Mouse (Mus musculus) lung, postnatal 4 days (tissue): Measurements from ENCODE around the gene Kcnh6.

Source experiments
- DNase-seq, 2 experiments: peaks; one replicate each; pipeline ENCODE4 v3.0.0; 2021

Gene Kcnh6

DNA sequence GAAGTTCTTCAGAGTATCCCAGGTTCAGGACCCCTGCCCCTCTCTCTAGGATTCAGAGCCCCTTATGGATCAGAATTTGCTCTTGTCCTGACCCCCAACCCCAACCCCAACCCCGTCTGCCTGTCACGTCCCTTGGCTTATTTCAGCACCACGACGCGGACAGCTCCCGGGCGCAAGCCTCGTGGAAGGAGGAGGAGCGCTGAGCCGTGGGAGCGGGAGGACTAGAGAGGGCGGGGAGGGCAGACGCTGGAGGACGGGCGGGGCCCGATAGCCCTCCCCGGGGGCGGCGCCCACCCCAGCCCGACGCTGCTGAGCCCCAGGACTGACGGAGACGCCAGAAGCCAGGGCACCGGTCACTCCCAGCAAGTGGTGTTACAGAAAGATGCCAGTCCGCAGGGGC lies at the start of gene Kcnh6:
Gene Kcnh6, plus strand, starts transcription at position 304 of the 400 bp plus-strand sequence.
- peak; percentile 81 to 83 for DNase-seq

DNA sequence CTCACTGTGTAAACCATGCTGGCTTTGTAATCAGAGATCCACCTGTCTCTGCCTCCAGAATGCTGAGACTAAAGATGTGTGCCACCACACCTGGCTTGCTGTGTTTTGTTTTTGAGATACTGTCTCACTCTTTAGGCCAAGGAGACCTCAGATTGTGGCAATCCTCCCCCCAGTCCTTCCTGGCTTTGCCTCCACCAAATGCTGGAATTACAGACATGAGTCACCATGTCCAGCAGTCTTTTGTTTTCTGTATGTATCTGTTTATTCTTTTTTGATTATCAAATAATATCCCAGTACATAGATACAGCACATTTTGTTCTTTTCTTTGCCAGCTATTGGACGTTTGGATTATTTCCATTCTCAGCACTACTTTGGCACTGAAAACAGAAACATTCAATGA lies 49.4 kb upstream of the Kcnh6 start:
- DNase-seq = no peak

DNA sequence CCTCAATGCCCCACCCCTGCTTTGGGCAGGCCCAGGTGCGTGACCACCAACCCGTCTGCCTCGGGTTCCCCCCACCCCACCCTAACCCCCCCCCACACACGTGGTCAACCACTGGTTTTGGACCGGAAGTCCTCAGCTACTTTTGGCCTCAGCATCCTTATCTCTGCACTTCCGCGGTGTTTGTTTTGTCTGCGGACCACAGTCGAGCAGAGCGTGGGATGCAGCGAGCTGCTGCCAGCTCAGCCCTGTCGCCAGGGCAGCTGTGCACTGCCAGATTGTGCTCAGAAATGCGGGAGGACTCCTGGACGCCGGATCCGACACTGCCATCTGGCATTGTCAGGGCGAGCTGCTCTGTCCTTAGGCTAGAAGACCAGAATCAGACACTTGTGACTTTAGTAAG lies 48.6 kb upstream of the Kcnh6 start:
- DNase-seq = peak; percentile 50 to 80

DNA sequence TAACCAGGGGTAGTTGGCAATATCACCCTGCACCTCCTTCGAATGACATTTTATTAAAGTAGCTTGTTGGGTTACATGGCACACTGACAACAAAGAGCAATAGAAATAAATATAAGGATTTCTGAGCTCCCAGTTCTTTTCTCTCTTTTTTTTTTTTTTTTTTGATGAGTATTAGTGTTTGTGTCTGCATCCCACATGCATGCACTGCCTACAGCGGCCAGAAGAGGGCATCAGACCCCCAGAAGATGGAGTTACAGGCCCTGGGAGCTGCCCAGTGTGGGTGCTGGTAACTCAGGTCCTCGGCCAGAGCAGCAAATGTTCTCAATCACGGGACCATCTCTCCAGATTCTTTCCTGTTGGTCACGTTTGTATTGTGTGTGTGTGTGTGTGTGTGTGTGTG lies 43.2 kb upstream of the Kcnh6 start:
- no peak for DNase-seq

DNA sequence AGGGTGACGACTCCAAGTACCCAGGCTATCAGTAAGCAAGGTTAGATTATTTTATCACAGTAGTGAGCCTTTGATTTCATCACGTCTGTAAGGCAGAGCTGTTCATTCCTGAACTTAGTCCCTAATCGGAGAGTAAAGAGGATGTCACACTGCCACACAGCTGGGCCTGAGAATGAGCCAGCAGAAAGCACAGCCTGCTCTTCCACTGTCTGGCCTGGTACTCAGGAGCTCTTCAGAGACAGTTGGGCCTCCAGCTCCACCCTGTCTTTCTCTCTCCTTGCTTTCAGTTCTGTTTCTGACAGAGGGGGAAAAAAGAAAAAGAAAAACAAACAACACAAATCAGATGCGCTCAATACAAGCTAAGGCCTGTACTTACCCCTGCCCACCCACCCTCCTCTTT lies 41.6 kb upstream of the Kcnh6 start:
- no peak for DNase-seq

DNA sequence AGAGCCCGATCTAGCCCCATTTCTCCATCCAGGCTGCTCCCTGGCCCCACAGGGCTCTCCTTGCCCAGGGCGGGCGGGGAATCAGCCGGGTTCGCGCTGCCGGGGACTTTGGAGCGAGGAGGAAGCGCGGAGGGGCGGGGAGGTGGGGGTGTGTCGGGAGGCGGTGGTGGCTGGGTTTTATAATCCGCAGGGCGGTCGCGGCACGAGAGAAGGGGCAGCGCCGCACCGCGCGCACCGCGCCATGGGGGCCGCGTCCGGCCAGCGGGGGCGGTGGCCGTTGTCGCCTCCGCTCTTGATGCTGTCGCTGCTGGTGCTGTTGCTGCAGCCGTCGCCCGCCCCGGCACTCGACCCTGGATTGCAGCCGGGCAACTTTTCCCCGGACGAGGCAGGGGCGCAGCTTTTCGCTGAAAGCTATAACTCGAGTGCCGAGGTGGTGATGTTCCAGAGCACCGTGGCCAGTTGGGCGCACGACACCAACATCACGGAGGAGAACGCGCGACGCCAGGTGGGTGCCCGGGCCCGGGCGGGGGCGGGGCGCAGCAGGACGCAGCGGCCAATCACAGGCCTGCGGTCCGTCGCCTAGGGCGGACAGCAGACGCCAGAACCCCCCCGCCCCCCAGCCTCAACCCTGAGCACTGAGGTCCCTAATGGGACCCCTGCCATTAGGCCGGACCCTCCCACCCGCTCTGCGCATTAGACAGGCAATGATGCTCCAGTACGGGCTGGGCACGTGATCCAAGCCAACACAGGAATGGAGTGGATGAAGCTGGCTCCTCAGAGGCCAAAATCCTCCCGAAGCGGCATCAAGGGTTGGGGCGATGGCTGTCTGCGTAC lies 40.0 kb upstream of the Kcnh6 start, which contains the start of gene Ace:
Gene Ace, plus strand, starts transcription at position 205 of the 834 bp plus-strand sequence.
- DNase-seq = peak; percentile 65 to 70

DNA sequence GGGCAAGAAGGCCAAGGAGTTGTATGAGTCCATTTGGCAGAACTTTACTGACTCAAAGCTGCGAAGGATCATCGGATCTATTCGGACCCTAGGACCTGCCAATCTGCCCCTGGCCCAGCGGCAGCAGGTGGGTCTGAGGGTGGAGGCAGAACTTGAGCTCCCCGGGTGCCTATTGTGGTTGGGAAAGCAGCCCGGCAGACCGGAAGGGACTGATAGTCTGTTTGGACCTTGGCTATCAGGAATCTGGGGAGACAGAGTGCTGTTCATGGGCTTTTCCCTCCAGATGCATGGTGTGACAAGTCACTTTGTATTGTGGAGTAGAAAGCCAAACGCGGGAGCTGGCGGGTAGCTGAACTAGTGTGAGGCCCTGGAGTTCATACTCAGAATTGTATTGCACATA lies 39.0 kb upstream of the Kcnh6 start:
- DNase-seq = peak in 1 of 2 experiments; percentile 31

DNA sequence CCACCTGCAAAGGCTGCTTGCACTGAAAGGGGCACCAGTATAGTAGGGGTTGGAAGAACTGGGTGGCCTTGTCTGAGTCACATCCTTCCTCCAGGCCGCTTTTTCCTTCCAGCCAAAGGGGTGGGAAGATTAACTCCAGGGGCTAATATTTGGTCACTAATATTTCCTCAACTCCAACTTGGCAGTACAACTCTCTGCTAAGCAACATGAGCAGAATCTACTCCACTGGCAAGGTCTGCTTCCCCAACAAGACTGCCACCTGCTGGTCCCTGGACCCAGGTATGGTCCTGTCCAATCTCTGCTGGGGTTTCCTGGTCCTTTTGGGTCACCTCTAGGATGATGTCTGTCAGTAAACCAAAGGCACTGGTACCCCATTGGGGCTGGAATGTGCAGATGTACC lies 38.4 kb upstream of the Kcnh6 start:
- peak; percentile 69 to 77 for DNase-seq

DNA sequence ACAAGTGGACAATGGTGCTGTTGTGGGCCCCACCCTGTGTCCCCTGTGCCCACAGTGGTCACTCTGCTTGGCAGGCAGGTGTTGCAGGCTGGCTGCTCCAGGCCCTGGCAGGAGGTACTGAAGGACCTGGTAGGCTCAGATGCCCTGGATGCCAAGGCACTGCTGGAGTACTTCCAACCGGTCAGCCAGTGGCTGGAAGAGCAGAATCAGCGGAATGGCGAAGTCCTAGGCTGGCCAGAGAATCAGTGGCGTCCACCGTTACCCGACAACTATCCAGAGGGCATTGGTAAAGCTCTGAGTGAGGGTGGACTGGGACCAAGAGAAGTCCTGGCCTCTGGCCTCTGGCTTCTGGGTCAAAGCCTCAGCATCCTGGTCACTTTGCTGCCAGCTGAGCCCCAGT lies 33.3 kb upstream of the Kcnh6 start:
- no peak for DNase-seq

DNA sequence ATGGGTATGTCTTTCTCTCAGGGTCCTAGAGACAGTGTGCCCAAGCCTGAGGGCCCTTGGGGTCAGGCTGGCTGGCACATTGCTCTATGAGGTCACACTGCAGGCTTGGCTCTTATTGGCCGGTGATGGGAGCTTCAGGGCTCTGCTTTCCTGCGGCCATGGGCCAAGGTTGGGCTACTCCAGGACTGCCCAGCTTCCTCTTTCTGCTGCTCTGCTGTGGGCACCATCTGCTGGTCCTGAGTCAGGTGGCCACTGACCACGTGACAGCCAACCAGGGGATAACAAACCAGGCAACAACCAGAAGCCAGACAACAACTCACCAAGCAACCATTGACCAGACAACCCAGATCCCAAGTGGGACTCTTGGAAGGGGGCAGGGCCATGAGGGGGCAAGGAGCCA lies 32.9 kb upstream of the Kcnh6 start:
- DNase-seq = no peak

DNA sequence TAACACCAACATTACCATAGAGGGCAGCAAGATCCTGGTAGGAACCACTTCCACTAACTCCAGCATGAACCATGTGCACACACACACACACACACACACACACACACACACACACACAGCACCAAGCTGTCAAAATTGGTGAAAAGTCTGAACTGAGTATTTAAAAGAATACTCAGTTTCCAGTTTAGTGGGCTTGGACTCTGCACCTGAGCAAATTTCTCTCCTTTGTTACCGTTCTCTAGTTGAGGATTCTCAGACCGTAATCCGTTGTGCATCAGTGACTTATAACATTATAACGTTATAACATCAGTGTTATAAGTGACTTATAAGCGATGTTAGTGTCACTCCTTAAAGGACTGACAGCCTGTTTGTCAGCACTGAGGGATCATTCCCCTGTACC lies 32.3 kb upstream of the Kcnh6 start:
- DNase-seq = no peak

DNA sequence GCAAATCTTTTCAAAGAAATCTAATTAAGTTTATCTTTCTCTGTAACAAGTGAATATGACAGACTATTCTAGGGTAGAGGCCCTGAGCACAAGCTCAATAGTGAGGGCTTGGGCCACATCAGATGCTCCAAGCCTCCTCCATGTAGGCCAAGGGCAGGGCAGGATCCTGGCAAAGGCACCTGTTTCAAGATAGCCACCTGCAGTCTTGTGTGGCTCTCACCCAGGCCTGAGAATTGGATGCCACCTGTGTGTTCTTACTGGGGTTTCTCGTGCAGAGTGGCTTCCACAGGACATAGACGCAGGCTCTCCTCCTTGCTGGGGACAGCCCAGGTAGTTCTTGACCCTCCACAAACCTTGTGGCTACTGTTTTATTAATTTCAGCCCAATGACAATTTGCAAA lies 29.7 kb upstream of the Kcnh6 start:
- no peak for DNase-seq

DNA sequence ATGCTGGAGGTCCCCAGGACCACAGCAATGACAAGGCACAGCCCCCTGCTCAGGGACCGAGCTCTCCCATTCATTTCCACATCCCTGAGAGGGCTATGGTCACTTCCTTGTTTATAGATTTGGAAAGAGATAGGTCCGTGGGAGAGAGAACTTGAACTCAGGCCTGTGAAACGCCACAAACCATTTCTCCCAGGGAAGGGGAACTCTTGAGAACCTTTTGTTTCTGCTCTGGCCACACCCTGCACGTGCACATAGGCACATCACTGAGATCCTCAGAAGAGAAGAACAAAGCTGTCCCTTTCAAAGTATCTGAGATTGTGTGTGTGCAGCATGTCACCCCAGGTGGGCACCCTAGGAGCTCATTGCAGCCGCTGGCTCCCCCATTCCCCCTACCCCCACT lies 29.3 kb upstream of the Kcnh6 start:
- DNase-seq = no peak

DNA sequence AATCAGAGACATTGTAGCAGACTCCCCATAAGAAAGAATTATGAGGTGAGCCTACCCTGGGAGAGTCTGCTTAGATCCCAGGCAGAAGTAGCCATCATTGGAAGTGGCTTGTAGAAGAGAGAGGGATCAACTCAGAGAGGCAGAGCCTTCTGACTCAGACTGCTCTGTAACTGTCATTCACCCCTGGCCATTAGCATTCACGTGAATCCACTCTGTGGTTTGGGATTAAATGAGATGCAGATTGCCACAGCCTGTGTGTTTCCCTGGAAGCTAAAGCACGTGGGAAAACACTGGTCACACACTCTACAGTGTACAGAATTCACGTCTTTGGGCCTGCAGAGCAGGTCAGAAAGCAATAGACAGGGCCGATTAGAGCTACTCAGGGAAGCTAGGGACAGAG lies 23.5 kb upstream of the Kcnh6 start:
- no peak for DNase-seq

DNA sequence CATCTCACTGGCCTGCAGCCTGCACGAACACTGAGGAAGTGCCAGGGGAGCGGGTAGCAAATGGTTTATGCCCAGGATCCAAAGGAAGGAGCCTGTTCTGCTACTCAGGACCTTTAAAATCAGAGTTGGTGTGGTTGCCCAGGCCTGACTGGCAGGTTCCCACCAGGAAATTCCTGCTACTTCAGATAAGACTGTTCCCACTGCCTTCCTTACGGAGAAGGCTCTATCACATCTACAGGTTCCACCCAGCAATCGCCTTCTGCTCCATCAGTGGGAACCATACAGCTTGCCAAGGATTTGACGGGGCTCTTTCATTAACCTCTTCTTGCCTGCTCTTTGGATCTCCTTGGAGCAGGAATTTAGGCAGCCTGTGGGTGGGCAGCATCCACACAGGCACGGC lies 20.5 kb upstream of the Kcnh6 start:
- peak; percentile 66 to 78 for DNase-seq

DNA sequence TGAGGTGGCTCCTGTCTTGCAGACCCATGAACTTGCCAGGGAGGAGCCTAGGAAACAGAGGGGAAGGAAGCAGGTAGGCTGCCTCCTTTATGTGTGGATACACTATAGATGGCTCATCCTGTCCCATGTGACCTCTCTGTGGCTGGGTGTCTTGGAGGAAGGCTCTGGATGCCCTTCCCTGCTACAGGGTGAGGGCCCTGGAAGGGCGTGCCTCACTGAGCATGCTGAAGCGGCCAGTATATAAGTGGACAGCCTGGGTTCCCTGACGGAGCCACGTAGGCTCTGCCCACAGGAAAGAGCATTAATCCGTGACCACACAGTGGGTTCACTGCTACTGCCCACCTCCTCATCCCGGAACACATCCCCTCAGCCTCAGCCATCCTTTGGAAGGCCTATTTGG lies 18.5 kb upstream of the Kcnh6 start:
- DNase-seq = peak; percentile 63 to 84

DNA sequence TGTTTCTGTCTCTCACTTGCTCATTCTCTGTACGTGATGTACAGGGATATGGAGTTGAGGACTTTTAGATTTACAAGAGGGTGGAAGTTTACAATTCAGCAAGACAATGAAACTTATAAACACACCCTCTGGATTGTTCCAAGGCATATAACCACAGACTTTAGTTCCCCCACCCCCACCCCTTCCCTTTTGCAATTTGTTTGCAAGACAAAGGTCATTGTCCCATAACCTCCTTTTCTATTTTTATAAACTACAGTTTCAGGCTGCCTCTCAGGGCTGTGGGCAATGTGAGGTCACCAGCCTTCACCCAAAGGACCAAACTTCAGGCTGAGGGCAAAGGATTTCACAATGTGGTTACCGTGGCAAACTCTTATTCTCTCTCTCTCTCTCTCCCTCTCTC lies 17.7 kb upstream of the Kcnh6 start:
- DNase-seq = peak; percentile 39 to 43

DNA sequence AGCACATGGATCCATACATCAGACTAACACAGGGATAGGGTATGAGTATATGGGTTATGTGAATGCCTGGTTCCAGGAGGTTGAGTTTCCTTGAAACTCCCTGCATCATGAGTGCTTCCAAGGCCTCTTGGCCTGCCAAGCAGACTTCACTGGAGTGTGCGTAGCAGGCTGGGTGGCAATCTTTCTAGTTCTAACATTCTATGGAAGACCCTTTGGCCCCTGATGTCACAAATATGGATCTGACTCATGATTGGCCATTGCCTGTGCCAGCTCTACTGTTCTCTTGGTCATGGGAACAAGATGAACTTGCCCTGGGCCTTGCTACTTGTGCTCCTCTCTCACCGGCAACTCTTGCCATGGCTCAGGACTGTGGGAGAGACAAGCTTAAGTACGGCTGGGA lies 13.5 kb upstream of the Kcnh6 start, which contains the start of gene Ace3:
Gene Ace3, plus strand, starts transcription at position 301 of the 400 bp plus-strand sequence.
- no peak for DNase-seq

DNA sequence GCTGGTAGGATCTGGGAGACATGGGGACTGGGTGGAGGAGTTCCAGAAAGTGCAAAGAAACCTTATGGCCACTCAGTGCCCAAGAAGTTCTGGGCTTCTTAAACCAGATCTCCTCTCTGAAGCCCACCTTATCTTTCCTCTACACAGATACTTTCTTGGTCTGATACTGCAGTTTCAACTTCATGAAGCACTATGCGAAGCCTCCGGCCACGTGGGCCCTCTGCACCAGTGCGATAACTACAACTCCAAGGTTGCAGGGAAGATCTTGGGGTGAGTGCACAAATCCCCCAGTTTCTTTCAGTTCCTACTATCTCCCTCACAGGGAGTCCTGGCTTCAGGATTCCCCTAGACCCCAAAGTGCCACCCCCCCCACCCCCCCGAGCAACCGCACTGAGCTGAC lies 7.9 kb upstream of the Kcnh6 start:
- DNase-seq = no peak

DNA sequence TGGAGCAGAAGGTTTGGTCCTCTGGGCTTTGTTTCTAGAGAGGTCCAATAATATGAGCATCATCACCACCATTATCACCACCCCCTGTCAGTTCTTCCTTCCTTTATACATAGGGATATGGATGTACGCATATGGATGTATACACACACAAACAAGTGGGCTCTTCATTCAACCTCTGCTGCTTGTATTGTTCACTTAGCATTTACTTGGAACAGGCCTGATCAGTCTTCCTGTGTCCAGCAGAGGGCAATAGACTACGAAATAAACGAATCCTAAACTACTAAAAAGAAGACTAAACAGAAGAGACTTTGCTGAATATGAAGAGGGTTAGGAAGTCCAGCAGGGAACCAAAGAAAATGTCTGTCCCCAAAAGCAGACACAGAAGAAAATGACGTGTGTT lies 6.2 kb upstream of the Kcnh6 start:
- DNase-seq = peak in 1 of 2 experiments; percentile 20

DNA sequence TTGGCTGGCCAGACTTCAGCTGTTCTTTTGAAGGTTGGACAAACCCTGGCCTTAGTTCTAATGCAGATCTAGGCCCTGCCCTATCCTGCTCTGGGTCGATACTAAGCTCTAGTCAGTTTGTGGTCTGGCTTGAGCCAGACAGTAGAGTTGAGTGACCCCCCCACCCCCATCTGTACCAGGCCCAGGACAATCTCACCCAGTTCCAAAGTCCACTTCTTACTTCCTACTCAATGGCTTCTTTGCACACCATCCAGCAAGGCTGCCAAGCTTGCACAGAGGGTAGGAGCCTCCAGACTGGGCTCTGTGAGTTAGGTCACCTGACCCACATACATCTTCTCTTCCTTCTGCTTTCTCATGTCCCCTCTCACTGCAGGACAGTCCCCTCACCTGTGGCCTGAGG lies 3.3 kb upstream of the Kcnh6 start:
- no peak for DNase-seq

DNA sequence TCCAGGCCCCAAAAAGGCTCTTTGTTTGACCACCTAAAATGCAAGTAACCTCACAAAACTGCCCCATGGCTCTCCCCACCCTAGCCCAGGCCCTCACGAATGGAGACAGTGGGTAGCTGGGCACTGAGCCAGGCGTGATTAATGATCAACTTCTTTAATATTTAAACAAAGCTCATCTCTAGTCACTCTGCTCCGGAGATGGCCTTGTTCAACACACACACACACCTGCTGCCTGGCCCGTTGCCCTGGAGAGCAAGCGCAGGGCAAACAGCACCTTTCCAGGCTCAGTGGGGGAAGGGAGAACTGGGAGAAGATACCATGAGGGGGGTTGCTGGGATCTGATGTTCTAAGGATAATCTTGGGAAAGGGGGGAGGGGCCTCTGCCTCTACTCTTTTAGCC lies 2.0 kb upstream of the Kcnh6 start:
- no peak for DNase-seq

DNA sequence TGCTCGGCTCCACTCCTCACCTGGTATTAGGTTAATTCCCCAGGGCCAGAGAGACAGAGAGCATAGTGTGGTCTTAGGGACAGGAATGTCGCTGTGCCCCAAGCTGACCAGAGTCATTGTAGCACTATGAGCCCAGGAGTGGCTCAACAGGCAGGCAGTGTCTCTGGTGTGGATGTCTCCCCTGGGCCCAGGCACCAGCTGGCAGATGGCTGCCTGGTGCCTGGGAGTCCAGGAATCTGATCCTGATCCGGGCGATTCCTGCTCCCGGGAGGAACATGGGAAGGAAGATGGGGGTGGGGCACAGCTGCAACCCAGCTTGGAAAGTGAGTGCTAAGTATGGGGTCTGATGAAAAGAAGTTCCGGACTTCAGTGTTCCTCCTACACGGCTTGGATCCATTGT lies 4.8 kb downstream of the Kcnh6 start:
- no peak for DNase-seq

DNA sequence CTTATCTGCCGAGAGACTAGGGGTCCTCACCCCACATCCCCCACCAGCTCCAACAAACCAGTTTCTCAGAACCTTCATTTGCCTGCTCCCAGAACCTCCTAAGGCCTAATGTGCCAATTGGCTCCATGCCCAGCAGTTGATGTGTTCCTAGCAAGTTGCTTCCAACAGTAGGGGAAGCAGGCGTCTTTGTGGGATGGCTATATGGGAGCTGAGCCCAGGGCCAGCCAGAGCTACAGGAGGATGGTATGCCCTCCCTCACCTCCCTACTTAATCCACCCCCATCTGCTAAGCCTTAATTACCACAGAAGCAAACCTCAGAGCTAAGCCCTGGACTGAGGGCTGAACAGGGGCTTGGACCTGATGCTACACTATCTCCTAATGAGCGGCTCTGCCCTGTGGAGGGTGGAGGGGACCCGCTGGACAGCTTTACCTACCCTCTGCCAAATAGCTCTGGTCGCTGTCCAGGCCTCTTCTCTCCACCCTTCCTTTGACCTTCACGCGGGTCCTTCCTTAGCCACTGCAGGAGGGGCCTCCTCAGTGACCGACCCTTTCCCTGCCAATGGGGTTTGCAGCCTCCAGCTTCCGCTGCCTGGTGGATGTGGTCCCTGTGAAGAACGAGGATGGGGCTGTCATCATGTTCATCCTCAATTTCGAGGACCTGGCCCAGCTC lies 5.8 kb downstream of the Kcnh6 start:
- DNase-seq = peak in 1 of 2 experiments; percentile 50
